Mouse (Mus musculus) ES-Bruce4 (cell line): ENCODE results near the gene Gm21972.

Experiments
- CTCF ChIP-seq: IDR thresholded peaks from one replicate; pipeline ENCODE4 v1.8.1; 2011; ENCODE audit warnings: low read depth, low read length
- POLR2A ChIP-seq: IDR thresholded peaks from one replicate; pipeline ENCODE4 v1.8.1; 2011; ENCODE audit warnings: low read length; ENCODE audit not compliant: insufficient read depth

DNA sequence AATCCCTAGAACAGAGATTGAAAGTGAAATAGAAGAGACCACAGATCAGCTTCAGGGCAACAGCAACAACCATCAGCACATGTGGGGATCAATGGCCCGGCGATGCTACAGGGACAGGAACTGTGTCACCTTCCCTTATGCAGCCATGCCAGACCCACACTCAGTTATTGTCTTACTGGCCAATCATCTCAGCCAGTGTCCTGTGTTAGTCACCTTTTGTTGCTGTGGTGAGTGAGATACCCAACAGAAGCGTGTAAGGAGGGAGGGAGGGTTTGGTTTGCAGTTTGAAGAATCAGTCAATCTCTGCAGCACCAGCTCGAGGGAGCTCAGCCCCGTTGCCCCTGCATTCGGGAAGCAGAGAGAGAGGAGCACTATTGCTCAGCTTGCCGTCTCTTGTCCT is 77.2 kb downstream of the Gm21972 start:
- TF ChIP-seq CTCF (no peak), POLR2A (no peak)
